Mouse (Mus musculus): ENCODE results near the gene Adamts12.

- no peak for TF ChIP-seq GATA1 (IDR thresholded peaks at IDR 0.05; ENCODE audit: borderline replicate concordance, low read length)
- no peak for TF ChIP-seq FLI1 (IDR thresholded peaks at IDR 0.05; ENCODE audit: low read length)
These were observed 214.9 kb downstream of the Adamts12 start for GRCm38 (mm10) chr15:11279273-11280080.

Data from megakaryocyte, embryonic 14.5 days (primary cell).